Mouse (Mus musculus) G1E (cell line): ENCODE results near the gene Fam222a.

ENCODE experiments used
- CTCF ChIP-seq: IDR thresholded peaks from 2 replicates; pipeline ENCODE4 v1.5.1; 2012; ENCODE audit warnings: low read depth, low read length, inconsistent platforms, mixed read lengths
- GATA1 ChIP-seq: IDR thresholded peaks from 2 replicates; pipeline ENCODE4 v1.6.1; 2012; ENCODE audit warnings: borderline replicate concordance, low read length, inconsistent platforms, mixed read lengths
- GATA2 ChIP-seq: IDR thresholded peaks from 2 replicates; pipeline ENCODE4 v1.6.1; 2012; ENCODE audit warnings: low read depth, low read length, inconsistent platforms, borderline replicate concordance
- TAL1 ChIP-seq: conservative IDR thresholded peaks from 2 replicates; pipeline ENCODE4 v1.6.1; 2012; ENCODE audit warnings: low read depth, low read length, inconsistent platforms, mixed read lengths

DNA sequence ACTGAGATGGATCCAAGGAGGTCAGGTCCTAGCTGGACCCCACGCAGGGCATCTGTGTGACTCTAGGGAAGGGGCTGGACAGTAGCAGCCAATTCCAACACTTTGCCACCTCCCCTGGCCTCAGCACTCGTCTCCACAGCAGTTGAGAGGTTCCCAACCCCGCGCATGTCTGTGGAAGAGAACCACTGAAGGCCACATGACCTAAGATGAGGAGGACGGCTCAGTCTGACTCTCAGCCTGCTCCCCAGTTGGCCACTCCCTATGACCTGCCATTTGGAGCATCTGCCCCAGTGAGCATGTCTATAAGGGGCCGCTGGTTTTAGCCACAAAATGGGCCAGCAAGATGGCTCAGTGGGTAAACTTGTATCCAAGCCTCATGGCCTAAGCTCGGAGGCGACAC, 34.2 kb downstream of the Fam222a start:
- TF ChIP-seq CTCF, result no peak
- no peak for TF ChIP-seq GATA2
- TF ChIP-seq TAL1, result no peak
- TF ChIP-seq GATA1, result no peak
